Mouse (Mus musculus) kidney, embryonic 14.5 days (tissue): ENCODE data around the gene Ankrd50. TPM values are rescaled to one million over a fixed set of nuclear protein-coding genes. Genes with fewer than 3 reads are reported as not detected.

Experiments used
- ATAC-seq: fragments of 200-750 bp; cut with Nextera tagmentation; 2 replicates; pipeline ENCODE4 v1.8.0; 2017; ENCODE audit warnings: moderate number of reproducible peaks, mild to moderate bottlenecking, moderate TSS enrichment, moderate library complexity; ENCODE audit not compliant: low FRiP score, low TSS enrichment
- H3K27ac ChIP-seq: fragments of 300-500 bp; sonication (generic); 2 replicates; pipeline ENCODE4 v1.5.1; 2014; ENCODE audit warnings: low read depth, mild to moderate bottlenecking, low read length, moderate library complexity, mixed read lengths
- H3K27me3 ChIP-seq: fragments of 300-500 bp; sonication (generic); 2 replicates; pipeline ENCODE4 v1.6.1; 2014; ENCODE audit warnings: mild to moderate bottlenecking, low read length; ENCODE audit not compliant: control insufficient read depth, insufficient read depth
- H3K36me3 ChIP-seq: fragments of 300-500 bp; sonication (generic); 2 replicates; pipeline ENCODE4 v1.6.1; 2014; ENCODE audit warnings: low read length, mixed read lengths; ENCODE audit not compliant: control insufficient read depth, insufficient read depth
- H3K4me1 ChIP-seq: fragments of 300-500 bp; sonication (generic); 2 replicates; pipeline ENCODE4 v1.6.1; 2014; ENCODE audit warnings: low read length, mixed read lengths; ENCODE audit not compliant: control insufficient read depth, insufficient read depth
- H3K4me2 ChIP-seq: fragments of 300-500 bp; sonication (generic); replicated peaks from 2 replicates; pipeline ENCODE4 v1.6.1; 2014; ENCODE audit warnings: low read depth, mild to moderate bottlenecking, low read length
- H3K4me3 ChIP-seq: fragments of 300-500 bp; sonication (generic); 2 replicates; pipeline ENCODE4 v1.5.1; 2014; ENCODE audit warnings: mild to moderate bottlenecking, low read length
- H3K9ac ChIP-seq: fragments of 300-500 bp; sonication (generic); 2 replicates; pipeline ENCODE4 v1.6.1; 2014; ENCODE audit warnings: low read depth, mild to moderate bottlenecking, low read length, moderate library complexity
- H3K9me3 ChIP-seq: fragments of 300-500 bp; sonication (generic); 2 replicates; pipeline ENCODE4 v1.6.1; 2016; ENCODE audit warnings: low read length; ENCODE audit not compliant: control insufficient read depth
- WGBS: fragments of 180-500 bp; shearing (Covaris S2); extraction: QIAGEN DNeasy Blood & Tissue Kit; methylation state at CpG from one replicate; pipeline ENCODE4 v1.1.7; 2014; 5-methylcytosine and 5-hydroxymethylcytosine counted together
- polyA plus RNA-seq: library from polyadenylated mRNA; unstranded; fragments of >200 nt; fragmentation: Nextera tagmentation; extraction: Ambion mirVana; gene quantifications from 2 replicates; pipeline ENCODE4 v1.2.1, GENCODE M21; 2014

Ankrd50 gene
- polyA plus RNA-seq, 1 experiment from 2014 or later, result 20.6 TPM

DNA sequence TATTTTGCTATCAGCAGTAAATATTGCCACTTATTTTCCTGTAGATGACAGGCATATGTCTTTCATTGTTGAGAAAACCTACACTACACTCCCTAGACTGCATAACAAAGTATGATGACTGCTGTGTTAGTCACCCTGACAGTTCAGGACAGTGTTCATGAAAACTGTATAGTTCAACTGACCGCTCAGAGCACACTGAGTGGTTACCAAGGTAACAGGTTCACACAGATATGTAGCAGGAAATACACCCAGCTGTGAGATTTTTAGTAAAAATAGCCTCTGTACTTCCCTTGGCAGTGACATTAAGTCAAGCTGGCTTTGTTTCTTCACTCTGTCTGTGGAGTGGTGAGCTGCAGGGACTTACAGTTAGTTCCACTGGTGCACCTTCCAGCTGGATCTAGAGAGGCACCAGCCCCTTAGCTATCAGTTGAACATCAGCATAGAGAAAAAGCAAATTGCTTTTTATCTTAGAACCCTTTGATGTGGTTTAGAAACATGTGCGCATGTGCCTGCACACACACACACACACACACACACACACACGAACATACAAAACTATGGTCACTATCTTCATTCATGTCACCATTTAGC is 12.2 kb upstream of the Ankrd50 start:
- Histone ChIP-seq H3K27me3 (no peaks in the 10 kb centered on the region), H3K4me2 (no peak overlapping the region), H3K27ac (no peak overlapping the region), H3K4me3 (no peak overlapping the region), H3K4me1 (no peaks in the 10 kb centered on the region), H3K9me3 (no peaks in the 10 kb centered on the region), H3K36me3 (no peaks in the 10 kb centered on the region), H3K9ac (no peak overlapping the region)
- ATAC-seq, result no peak
- 79% methylated on average over 3 of the region's 3 CpGs for WGBS

DNA sequence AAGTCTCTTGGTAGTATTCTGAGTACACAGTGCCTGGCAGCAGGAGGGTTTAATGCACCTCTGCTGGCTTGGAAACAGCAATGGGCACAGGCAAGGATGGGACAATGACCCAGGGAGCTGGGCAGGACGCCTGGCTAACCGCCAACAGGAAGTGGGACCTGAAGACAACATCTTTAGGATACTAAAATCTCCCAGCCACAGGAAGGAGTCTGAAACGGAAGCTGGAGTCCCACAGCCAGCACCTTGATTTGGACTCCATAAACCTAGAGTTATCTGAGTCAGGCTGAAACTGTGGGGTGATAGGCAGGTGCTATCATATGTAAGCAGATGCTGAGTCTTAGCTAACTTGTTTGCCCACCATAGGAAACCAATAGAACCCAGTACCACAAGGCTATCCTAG is 7.1 kb upstream of the Ankrd50 start:
- ATAC-seq, result no peak
- Histone ChIP-seq H3K4me3 (no peak overlapping the region), H3K4me1 (no peaks in the 10 kb centered on the region), H3K36me3 (no peaks in the 10 kb centered on the region), H3K9ac (no peak overlapping the region), H3K4me2 (no peak overlapping the region), H3K27me3 (no peaks in the 10 kb centered on the region), H3K9me3 (no peaks in the 10 kb centered on the region), H3K27ac (no peak overlapping the region)
- 71% methylated on average over 3 of the region's 3 CpGs for WGBS

- Histone ChIP-seq H3K36me3 (no peaks in the 10 kb centered on the region), H3K27me3 (no peaks in the 10 kb centered on the region), H3K4me1 (no peaks in the 10 kb centered on the region), H3K4me2 (no peak overlapping the region), H3K4me3 (no peak overlapping the region), H3K9ac (no peak overlapping the region), H3K9me3 (no peaks in the 10 kb centered on the region), H3K27ac (no peak overlapping the region)
- ATAC-seq, result no peak
- 83% methylated on average over 3 of the region's 3 CpGs for WGBS
Measured at GRCm38 (mm10) chr3:38491236-38491635, 6.6 kb upstream of the Ankrd50 start.

- H3K9me3 ChIP-seq, result no peaks in the 10 kb centered on the region
- no peak overlapping the region for H3K9ac ChIP-seq
- H3K27me3 ChIP-seq, result no peaks in the 10 kb centered on the region
- WGBS, result 68% methylated on average over 2 of the region's 2 CpGs
- H3K4me1 ChIP-seq, result no peaks in the 10 kb centered on the region
- H3K4me2 ChIP-seq, result no peak overlapping the region
- no peak overlapping the region for H3K4me3 ChIP-seq
- no peaks in the 10 kb centered on the region for H3K36me3 ChIP-seq
- ATAC-seq, result no peak
- no peak overlapping the region for H3K27ac ChIP-seq
Measured at GRCm38 (mm10) chr3:38490720-38491119, 6.1 kb upstream of the Ankrd50 start.

- Histone ChIP-seq H3K4me1 (peaks cover 15% of the 10 kb centered on the region), H3K4me2 (peak overlapping the region; percentile 45), H3K27ac (no peak overlapping the region), H3K9me3 (no peaks in the 10 kb centered on the region), H3K36me3 (0 out of 2 replicates have a peak, but pooled peaks cover 7% of the 10 kb centered on the region), H3K27me3 (no peaks in the 10 kb centered on the region), H3K4me3 (peak overlapping the region; percentile 92), H3K9ac (peak overlapping the region; percentile 25; the same call in 1 of the 2 replicates)
- no peak; the same call in 1 of the 2 replicates for ATAC-seq
- 2% methylated on average over 26 of the region's 26 CpGs for WGBS
Measured at GRCm38 (mm10) chr3:38485107-38485545, 482 bp upstream of the Ankrd50 start.

GRCm38 (mm10) chr3:38483551-38483950 is 1.1 kb downstream of the Ankrd50 start:
- no peak overlapping the region for H3K27ac ChIP-seq
- peak overlapping the region; percentile 70 for H3K4me2 ChIP-seq
- H3K4me3 ChIP-seq, result peak overlapping the region; percentile 92
- peaks cover 14% of the 10 kb centered on the region; the same call in 1 of the 2 replicates for H3K36me3 ChIP-seq
- peak overlapping the region; percentile 93 for H3K9ac ChIP-seq
- 17% methylated on average over 10 of the region's 10 CpGs for WGBS
- no peaks in the 10 kb centered on the region for H3K27me3 ChIP-seq
- no peaks in the 10 kb centered on the region for H3K9me3 ChIP-seq
- ATAC-seq, result no peak
- H3K4me1 ChIP-seq, result peaks cover 20% of the 10 kb centered on the region

- peaks cover 16% of the 10 kb centered on the region; the same call in 1 of the 2 replicates for H3K36me3 ChIP-seq
- H3K9me3 ChIP-seq, result no peaks in the 10 kb centered on the region
- WGBS, result 48% methylated on average over 11 of the region's 11 CpGs
- peaks cover 20% of the 10 kb centered on the region for H3K4me1 ChIP-seq
- no peaks in the 10 kb centered on the region for H3K27me3 ChIP-seq
- ATAC-seq, result no peak
- H3K4me2 ChIP-seq, result peak overlapping the region; percentile 70
- H3K27ac ChIP-seq, result no peak overlapping the region
- peak overlapping the region; percentile 25; the same call in 1 of the 2 replicates for H3K9ac ChIP-seq
- H3K4me3 ChIP-seq, result peak overlapping the region; percentile 92
Measured at GRCm38 (mm10) chr3:38482749-38483148, 1.9 kb downstream of the Ankrd50 start.

GRCm38 (mm10) chr3:38481106-38481505 is 3.5 kb downstream of the Ankrd50 start:
- H3K9ac ChIP-seq, result no peak overlapping the region
- H3K4me2 ChIP-seq, result peak overlapping the region; percentile 26
- no peak for ATAC-seq
- peaks cover 25% of the 10 kb centered on the region for H3K4me1 ChIP-seq
- no peaks in the 10 kb centered on the region for H3K9me3 ChIP-seq
- 75% methylated on average over 1 of the region's 1 CpGs for WGBS
- H3K27me3 ChIP-seq, result no peaks in the 10 kb centered on the region
- H3K36me3 ChIP-seq, result peaks cover 22% of the 10 kb centered on the region; the same call in 1 of the 2 replicates
- H3K4me3 ChIP-seq, result no peak overlapping the region
- H3K27ac ChIP-seq, result no peak overlapping the region

GRCm38 (mm10) chr3:38477936-38478335 is 6.7 kb downstream of the Ankrd50 start:
- Histone ChIP-seq H3K36me3 (peaks cover 25% of the 10 kb centered on the region; the same call in 1 of the 2 replicates), H3K4me1 (peaks cover 26% of the 10 kb centered on the region), H3K4me2 (no peak overlapping the region), H3K4me3 (no peak overlapping the region), H3K27me3 (no peaks in the 10 kb centered on the region), H3K9ac (no peak overlapping the region), H3K27ac (no peak overlapping the region), H3K9me3 (no peaks in the 10 kb centered on the region)
- 100% methylated on average over 1 of the region's 1 CpGs for WGBS
- ATAC-seq, result no peak
